ENCODE assay signal across 8 mouse cellular contexts in genomic region chr10:23080749-23081547, GRCm38 (mm10).
DNase-seq lines count a peak whose midpoint lies in the region; ATAC-seq and TF ChIP-seq lines count a peak whose summit lies in the region.

No protein-coding gene starts in this region.

- peak; percentile 52 for DNase-seq in 416B (ENCODE audit: low read depth)
- peak; percentile 55 to 70 for DNase-seq in adrenal gland, postnatal 4 days (ENCODE audit: low spot score in 2 of 2)
- peak; percentile 84 for DNase-seq in heart, adult 8-10 months (ENCODE audit: low spot score)
- peak; percentile 82 for DNase-seq in kidney, adult 2 months
- peak; percentile 57 to 82 for DNase-seq in spleen, postnatal 4 days (ENCODE audit: low spot score in 2 of 2)

- no peak overlapping the region for H3K4me3 ChIP-seq in embryonic facial prominence, embryonic 13.5 days
- H3K4me3 ChIP-seq in kidney, adult 2 months (ENCODE audit: insufficient read depth, low read depth, low read length), result no peak overlapping the region
- no peak overlapping the region for H3K4me3 ChIP-seq in limb, embryonic 12.5 days (replicated peaks)
- no peak overlapping the region for H3K4me3 ChIP-seq in myocyte

- ATAC-seq in embryonic facial prominence, embryonic 13.5 days (ENCODE audit: insufficient number of reproducible peaks, insufficient read depth, low FRiP score, low TSS enrichment, low read depth), result no peak
- no peak; the same call in 1 of the 2 replicates for ATAC-seq in limb, embryonic 12.5 days (ENCODE audit: insufficient number of reproducible peaks, insufficient read depth, low FRiP score, low TSS enrichment, low read depth)

- no peaks in the 10 kb centered on the region for H3K36me3 ChIP-seq in embryonic facial prominence, embryonic 13.5 days
- H3K36me3 ChIP-seq in kidney, adult 2 months (ENCODE audit: control insufficient read depth, insufficient read depth, low read length), result no peaks in the 10 kb centered on the region
- H3K36me3 ChIP-seq in limb, embryonic 12.5 days, result no peaks in the 10 kb centered on the region
- no peaks in the 10 kb centered on the region for H3K36me3 ChIP-seq in myocyte (ENCODE audit: control insufficient read depth, insufficient read depth)

- no peak overlapping the region for H3ac ChIP-seq in myocyte (ENCODE audit: control insufficient read depth, insufficient read length)

- H3K27ac ChIP-seq in embryonic facial prominence, embryonic 13.5 days, result no peak overlapping the region
- no peak overlapping the region for H3K27ac ChIP-seq in kidney, adult 2 months (ENCODE audit: insufficient read depth, low read depth, low read length)
- no peak overlapping the region for H3K27ac ChIP-seq in limb, embryonic 12.5 days

- no peak for TF ChIP-seq POLR2A in kidney, adult 2 months (IDR thresholded peaks at IDR 0.05; ENCODE audit: low read depth, low read length)
- no peak for TF ChIP-seq POLR2A in myocyte (IDR thresholded peaks at IDR 0.05; ENCODE audit: insufficient read length, low read depth)

- peak overlapping the region; percentile 40 for H3K4me2 ChIP-seq in embryonic facial prominence, embryonic 13.5 days
- 0 out of 2 replicates have a peak overlapping the region, but pooled peaks have one; percentile 23 for H3K4me2 ChIP-seq in limb, embryonic 12.5 days
- H3K4me2 ChIP-seq in myocyte (ENCODE audit: low read depth), result peak overlapping the region; percentile 25

- H3K9me3 ChIP-seq in embryonic facial prominence, embryonic 13.5 days, result no peaks in the 10 kb centered on the region
- H3K9me3 ChIP-seq in limb, embryonic 12.5 days, result no peaks in the 10 kb centered on the region

- H3K79me2 ChIP-seq in myocyte (ENCODE audit: control insufficient read depth, insufficient read depth), result no peaks in the 10 kb centered on the region

- H3K9ac ChIP-seq in embryonic facial prominence, embryonic 13.5 days, result no peak overlapping the region
- no peak overlapping the region for H3K9ac ChIP-seq in limb, embryonic 12.5 days (replicated peaks)

- WGBS in embryonic facial prominence, embryonic 13.5 days, result 39% methylated on average over 24 of the region's 24 CpGs
- WGBS in kidney, adult 2 months, result 35% methylated on average over 24 of the region's 24 CpGs
- 37% methylated on average over 24 of the region's 24 CpGs for WGBS in limb, embryonic 12.5 days

- 0 out of 2 replicates have a peak, but pooled peaks cover 6% of the 10 kb centered on the region for H3K27me3 ChIP-seq in embryonic facial prominence, embryonic 13.5 days
- no peaks in the 10 kb centered on the region for H3K27me3 ChIP-seq in kidney, adult 2 months (replicated peaks; ENCODE audit: control insufficient read depth, insufficient read depth, low read length)
- H3K27me3 ChIP-seq in limb, embryonic 12.5 days, result peaks cover 13% of the 10 kb centered on the region; the same call in 1 of the 2 replicates
- H3K27me3 ChIP-seq in myocyte (ENCODE audit: control insufficient read depth, insufficient read depth, insufficient read length), result no peaks in the 10 kb centered on the region

- H3K4me1 ChIP-seq in embryonic facial prominence, embryonic 13.5 days, result no peaks in the 10 kb centered on the region
- no peaks in the 10 kb centered on the region for H3K4me1 ChIP-seq in kidney, adult 2 months (ENCODE audit: control insufficient read depth, insufficient read depth, low read length)
- no peaks in the 10 kb centered on the region for H3K4me1 ChIP-seq in limb, embryonic 12.5 days (replicated peaks)

- peak; percentile 94 for TF ChIP-seq CTCF in kidney, adult 2 months (conservative IDR thresholded peaks at IDR 0.05; ENCODE audit: insufficient read depth, insufficient read length, low read depth, low read length)

TF ChIP-seq in myocyte, 11 proteins besides CTCF, POLR2A, EP300 and RAD21:
- TF ChIP-seq TCF12 (IDR thresholded peaks at IDR 0.05; ENCODE audit: insufficient read depth, poor library complexity, severe bottlenecking) (no peak), MAX (IDR thresholded peaks at IDR 0.05; ENCODE audit: low read depth) (no peak), E2F4 (IDR thresholded peaks at IDR 0.05; ENCODE audit: insufficient read depth) (no peak), POLR2AphosphoS2 (IDR thresholded peaks at IDR 0.05; ENCODE audit: insufficient read length, low read depth) (no peak), REST (IDR thresholded peaks at IDR 0.05; ENCODE audit: insufficient read depth, insufficient read length) (no peak), SRF (IDR thresholded peaks at IDR 0.05; ENCODE audit: control insufficient read depth, insufficient read length, low read depth) (no peak), USF1 (IDR thresholded peaks at IDR 0.05; ENCODE audit: low read depth) (no peak), MYOD1 (IDR thresholded peaks at IDR 0.05; ENCODE audit: control insufficient read depth in 1 of 3, insufficient read length in 2 of 3, low read depth in 2 of 3) (no peak)
